Mouse (Mus musculus) liver, embryonic 14.5 days (tissue): ENCODE data around the gene Kctd2. TPM values are rescaled to one million over a fixed set of nuclear protein-coding genes. Genes with fewer than 3 reads are reported as not detected.
"Not testable (repeated sequence)": the region's sequence is repeated elsewhere in the genome, so short reads cannot be mapped to it uniquely, and the experiment has no call there.

ENCODE experiments used
- ATAC-seq: fragments of 200-750 bp; cut with Nextera tagmentation; 2 replicates; pipeline ENCODE4 v1.8.0; 2017; ENCODE audit warnings: moderate number of reproducible peaks, mild to moderate bottlenecking, moderate library complexity; ENCODE audit not compliant: insufficient read depth
- DNase-seq, 3 experiments: peaks; one replicate each; pipeline ENCODE4 v3.0.0-alpha.2; 2012 to 2013; ENCODE audit warnings: low read depth in 3 of 3, low spot score in 3 of 3
- H3K27ac ChIP-seq: fragments of 300-500 bp; sonication (generic); 2 replicates; pipeline ENCODE4 v1.5.1; 2014; ENCODE audit warnings: moderate library complexity, mild to moderate bottlenecking, control low read depth, inconsistent platforms
- H3K27me3 ChIP-seq: fragments of 300-500 bp; sonication (generic); 2 replicates; pipeline ENCODE4 v1.6.1; 2014; ENCODE audit warnings: mild to moderate bottlenecking, low read length, moderate library complexity; ENCODE audit not compliant: control insufficient read depth, insufficient read depth
- H3K36me3 ChIP-seq: fragments of 300-500 bp; sonication (generic); replicated peaks from 2 replicates; pipeline ENCODE4 v1.6.1; 2014; ENCODE audit warnings: low read depth; ENCODE audit not compliant: control insufficient read depth, insufficient read depth
- H3K4me1 ChIP-seq, 2 experiments: fragments of 200-500 bp in 1 of 2; fragments of 300-500 bp in 1 of 2; sonication (generic) in 1 of 2; replicated peaks; 2 replicates each; pipeline ENCODE4 v1.6.1; 2012 to 2014; ENCODE audit warnings: antibody characterized with exemption in 1 of 2, inconsistent platforms in 1 of 2, low read length in 1 of 2; ENCODE audit not compliant: control insufficient read depth in 2 of 2, insufficient read depth in 2 of 2
- H3K4me2 ChIP-seq: fragments of 300-500 bp; sonication (generic); 2 replicates; pipeline ENCODE4 v1.6.1; 2014; ENCODE audit warnings: low read depth, mild to moderate bottlenecking, control low read depth, moderate library complexity
- H3K4me3 ChIP-seq, 2 experiments: fragments of 200-500 bp in 1 of 2; fragments of 300-500 bp in 1 of 2; sonication (generic) in 1 of 2; 2 replicates each; pipeline ENCODE4 v1.5.1; 2012 to 2014; ENCODE audit warnings: low read depth in 2 of 2, low read length in 2 of 2, mild to moderate bottlenecking in 2 of 2, control low read depth in 1 of 2, inconsistent platforms in 1 of 2, moderate library complexity in 1 of 2; ENCODE audit not compliant: insufficient read depth in 1 of 2
- H3K9ac ChIP-seq: fragments of 300-500 bp; sonication (generic); replicated peaks from 2 replicates; pipeline ENCODE4 v1.6.1; 2014; ENCODE audit warnings: mild to moderate bottlenecking, control low read depth, moderate library complexity
- H3K9me3 ChIP-seq: fragments of 300-500 bp; sonication (generic); 2 replicates; pipeline ENCODE4 v1.6.1; 2016; ENCODE audit warnings: low read length, mixed read lengths; ENCODE audit not compliant: control insufficient read depth
- CTCF ChIP-seq: IDR thresholded peaks from 2 replicates; pipeline ENCODE4 v1.5.1; 2016; ENCODE audit warnings: antibody characterized with exemption, low read depth, control low read depth
- EP300 ChIP-seq: IDR thresholded peaks from 2 replicates; pipeline ENCODE4 v1.6.1; 2016; ENCODE audit warnings: antibody characterized with exemption, low read depth
- WGBS: fragments of 180-500 bp; shearing (Covaris S2); extraction: QIAGEN DNeasy Blood & Tissue Kit; methylation state at CpG from one replicate; pipeline ENCODE4 v1.1.7; 2014; ENCODE audit not compliant: insufficient replicate concordance; 5-methylcytosine and 5-hydroxymethylcytosine counted together
- polyA plus RNA-seq, 2 experiments: library from polyadenylated mRNA; depleted of rRNA in 1 of 2; stranded (reverse) in 1 of 2; unstranded in 1 of 2; fragments of >200 nt; fragmentation: Nextera tagmentation in 1 of 2; extraction: Ambion mirVana in 1 of 2; gene quantifications; 2 replicates each; pipeline versions ENCODE4 v1.2.1 to v1.2.3; 2012 to 2014

Gene Kctd2
- polyA plus RNA-seq, 2 experiments = 5.2 to 5.8 TPM

DNA sequence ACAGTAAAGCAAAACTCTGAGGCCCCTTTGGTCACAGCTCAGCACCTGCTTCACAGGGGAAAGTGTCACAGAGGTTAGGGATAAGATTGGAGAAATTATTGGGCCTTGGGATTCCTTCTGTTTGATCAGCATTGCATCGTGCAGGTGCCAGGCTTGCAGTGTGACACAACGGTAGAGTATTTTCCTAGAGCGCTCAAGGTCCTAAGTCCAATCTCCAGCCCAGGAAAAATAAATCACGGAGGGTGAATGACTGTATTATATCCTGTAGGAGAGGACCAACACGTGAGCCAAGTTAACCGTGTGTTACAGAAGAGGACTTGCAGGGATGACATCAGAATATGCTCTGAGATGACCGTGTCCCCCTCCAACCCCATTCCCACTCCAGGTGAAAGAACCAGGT is 30.2 kb downstream of the Kctd2 start:
- Histone ChIP-seq H3K9ac (no peak overlapping the region), H3K4me2 (no peak overlapping the region), H3K4me3 (no peak overlapping the region), H3K27ac (no peak overlapping the region), H3K27me3 (no peaks in the 10 kb centered on the region), H3K9me3 (no peaks in the 10 kb centered on the region), H3K4me1 (peaks cover 0 to 20% of the 10 kb centered on the region in 2 experiments; a peak in 2 of 4 replicates), H3K36me3 (no peaks in the 10 kb centered on the region)
- TF ChIP-seq CTCF (no peak), EP300 (no peak)
- DNase-seq (no peak), ATAC-seq (no peak)
- WGBS = 68% methylated on average over 7 of the region's 7 CpGs

DNA sequence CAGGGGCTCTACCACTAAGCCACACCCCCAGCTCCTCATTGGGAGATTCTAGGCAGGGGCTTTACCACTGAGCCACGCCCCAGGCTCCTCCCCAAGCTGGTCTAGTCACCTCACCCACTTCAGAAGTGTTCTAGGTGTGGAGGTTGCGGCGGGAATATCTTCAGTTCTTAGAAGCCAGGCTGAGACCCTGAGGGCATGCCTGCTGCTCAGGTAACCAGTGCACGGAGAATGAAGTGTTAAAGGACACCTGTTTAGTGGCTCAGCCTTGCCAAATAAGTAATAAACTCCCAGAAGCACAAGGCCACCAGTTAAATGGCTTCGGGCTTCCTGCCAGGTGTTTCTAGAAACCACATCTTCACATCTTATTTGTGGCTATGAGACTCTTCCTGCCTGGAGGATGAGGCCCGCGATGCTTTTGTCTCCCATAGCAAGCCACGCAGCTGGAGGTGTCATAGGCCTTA is 31.9 kb downstream of the Kctd2 start:
- TF ChIP-seq CTCF (no peak), EP300 (no peak)
- H3K4me2 ChIP-seq = no peak overlapping the region
- no peaks in the 10 kb centered on the region for H3K36me3 ChIP-seq
- ATAC-seq (no peak), DNase-seq (no peak)
- H3K4me1 ChIP-seq = peaks cover 0 to 17% of the 10 kb centered on the region in 2 experiments; a peak in 2 of 4 replicates
- H3K4me3 ChIP-seq = no peak overlapping the region
- no peak overlapping the region for H3K9ac ChIP-seq
- H3K27me3 ChIP-seq = no peaks in the 10 kb centered on the region
- no peak overlapping the region for H3K27ac ChIP-seq
- H3K9me3 ChIP-seq = no peaks in the 10 kb centered on the region
- WGBS = 56% methylated on average over 8 of the region's 8 CpGs

DNA sequence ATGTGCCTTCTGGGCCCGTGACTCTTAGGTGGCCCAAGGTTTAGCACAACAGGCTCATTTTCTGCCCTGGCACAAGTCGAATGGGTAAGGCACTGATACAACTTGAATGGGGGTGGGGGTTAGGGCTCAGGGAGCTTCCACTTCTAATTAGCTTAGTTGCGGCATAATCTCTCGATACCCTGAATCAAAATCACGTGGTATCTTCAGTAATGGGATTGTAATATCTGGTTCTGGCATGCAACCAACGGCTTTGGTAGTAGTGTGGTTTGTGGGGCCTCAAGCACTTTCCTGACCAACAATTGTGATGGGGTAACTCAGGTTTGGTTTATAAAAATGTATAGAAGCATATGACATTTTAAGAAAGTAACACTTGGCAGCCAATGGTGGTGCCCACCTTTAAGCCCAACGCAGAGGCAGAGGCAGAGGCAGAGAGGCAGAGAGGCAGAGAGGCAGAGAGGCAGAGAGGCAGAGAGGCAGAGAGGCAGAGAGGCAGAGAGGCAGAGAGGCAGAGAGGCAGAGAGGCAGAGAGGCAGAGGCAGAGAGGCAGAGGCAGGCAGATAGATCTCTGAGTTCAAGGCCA is 32.4 kb downstream of the Kctd2 start:
- H3K27ac ChIP-seq = no peak overlapping the region
- DNase-seq = no peak
- H3K9me3 ChIP-seq = no peaks in the 10 kb centered on the region
- ATAC-seq = no peak
- no peaks in the 10 kb centered on the region for H3K27me3 ChIP-seq
- peaks cover 0 to 12% of the 10 kb centered on the region in 2 experiments; a peak in 2 of 4 replicates for H3K4me1 ChIP-seq
- H3K36me3 ChIP-seq = no peaks in the 10 kb centered on the region
- 60% methylated on average over 7 of the region's 7 CpGs for WGBS
- H3K9ac ChIP-seq = no peak overlapping the region
- no peak overlapping the region for H3K4me3 ChIP-seq
- H3K4me2 ChIP-seq = no peak overlapping the region
- TF ChIP-seq CTCF (no peak), EP300 (no peak)

DNA sequence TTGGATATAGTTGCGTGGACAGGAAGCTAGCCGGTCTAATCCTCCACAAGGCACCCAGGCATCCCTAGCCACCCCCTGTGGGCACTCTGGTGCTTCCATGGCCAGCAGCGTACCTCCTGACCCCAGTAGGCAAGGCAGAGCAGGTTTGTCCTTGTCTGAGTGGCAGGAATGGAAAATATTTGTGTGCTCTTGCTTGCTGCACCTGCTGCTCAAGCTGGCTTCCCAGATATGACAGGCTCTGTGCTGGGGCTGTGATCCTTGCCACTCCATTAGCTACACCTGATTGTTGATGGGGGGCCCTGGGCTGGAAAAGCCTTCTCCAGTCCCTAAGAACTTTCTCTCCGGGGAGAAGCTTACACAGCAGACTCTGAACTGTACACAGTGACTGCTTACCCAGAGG is 33.4 kb downstream of the Kctd2 start:
- no peak overlapping the region for H3K9ac ChIP-seq
- H3K4me2 ChIP-seq = no peak overlapping the region
- no peak overlapping the region for H3K4me3 ChIP-seq
- no peak for ATAC-seq
- no peaks in the 10 kb centered on the region for H3K27me3 ChIP-seq
- no peaks in the 10 kb centered on the region for H3K9me3 ChIP-seq
- peaks cover 0 to 12% of the 10 kb centered on the region in 2 experiments; a peak in 2 of 4 replicates for H3K4me1 ChIP-seq
- no peak for TF ChIP-seq CTCF
- no peak for TF ChIP-seq EP300
- 64% methylated on average over 4 of the region's 4 CpGs for WGBS
- H3K27ac ChIP-seq = no peak overlapping the region
- H3K36me3 ChIP-seq = no peaks in the 10 kb centered on the region
- no peak for DNase-seq

DNA sequence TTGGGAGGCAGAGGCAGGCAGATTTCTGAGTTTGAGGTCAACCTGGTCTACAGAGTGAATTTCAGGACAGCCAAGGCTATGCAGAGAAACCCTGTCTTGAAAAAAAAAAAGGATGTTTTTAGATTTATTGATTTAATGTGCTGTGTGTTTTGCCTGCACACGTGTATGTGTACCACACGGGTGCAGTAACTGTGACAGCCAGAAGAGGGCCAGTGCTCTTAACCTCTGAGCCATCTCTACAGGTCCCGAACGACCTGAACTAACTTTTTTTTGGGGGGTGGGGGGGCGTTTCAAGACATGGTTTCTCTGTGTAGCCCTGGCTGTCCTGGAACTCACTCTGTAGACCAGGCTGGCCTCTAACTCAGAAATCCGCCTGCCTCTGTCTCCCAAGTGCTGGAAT is 34.9 kb downstream of the Kctd2 start:
- WGBS = 65% methylated on average over 6 of the region's 6 CpGs
- not testable (repeated sequence) for H3K9me3 ChIP-seq, H3K36me3 ChIP-seq, H3K9ac ChIP-seq, ATAC-seq, H3K4me3 ChIP-seq, H3K27me3 ChIP-seq, H3K4me1 ChIP-seq, H3K27ac ChIP-seq, H3K4me2 ChIP-seq, DNase-seq
- peak; percentile 28; the same call in 1 of the 2 replicates for TF ChIP-seq CTCF
